Mouse (Mus musculus) layer of hippocampus, postnatal 36 days (tissue): ENCODE measurements at regions not wholly inside any gene's neighbourhood (a gene's known extent, or its start where the extent isn't known, plus 50 kb on each side); places are given as distances from the start of the nearest gene placed in this dataset.
"Not testable (repeated sequence)": the region's sequence is repeated elsewhere in the genome, so short reads cannot be mapped to it uniquely, and the experiment has no call there.

Experiments used
- DNase-seq, 2 experiments: peaks; one replicate each; pipeline ENCODE4 v3.0.0; 2022

DNA sequence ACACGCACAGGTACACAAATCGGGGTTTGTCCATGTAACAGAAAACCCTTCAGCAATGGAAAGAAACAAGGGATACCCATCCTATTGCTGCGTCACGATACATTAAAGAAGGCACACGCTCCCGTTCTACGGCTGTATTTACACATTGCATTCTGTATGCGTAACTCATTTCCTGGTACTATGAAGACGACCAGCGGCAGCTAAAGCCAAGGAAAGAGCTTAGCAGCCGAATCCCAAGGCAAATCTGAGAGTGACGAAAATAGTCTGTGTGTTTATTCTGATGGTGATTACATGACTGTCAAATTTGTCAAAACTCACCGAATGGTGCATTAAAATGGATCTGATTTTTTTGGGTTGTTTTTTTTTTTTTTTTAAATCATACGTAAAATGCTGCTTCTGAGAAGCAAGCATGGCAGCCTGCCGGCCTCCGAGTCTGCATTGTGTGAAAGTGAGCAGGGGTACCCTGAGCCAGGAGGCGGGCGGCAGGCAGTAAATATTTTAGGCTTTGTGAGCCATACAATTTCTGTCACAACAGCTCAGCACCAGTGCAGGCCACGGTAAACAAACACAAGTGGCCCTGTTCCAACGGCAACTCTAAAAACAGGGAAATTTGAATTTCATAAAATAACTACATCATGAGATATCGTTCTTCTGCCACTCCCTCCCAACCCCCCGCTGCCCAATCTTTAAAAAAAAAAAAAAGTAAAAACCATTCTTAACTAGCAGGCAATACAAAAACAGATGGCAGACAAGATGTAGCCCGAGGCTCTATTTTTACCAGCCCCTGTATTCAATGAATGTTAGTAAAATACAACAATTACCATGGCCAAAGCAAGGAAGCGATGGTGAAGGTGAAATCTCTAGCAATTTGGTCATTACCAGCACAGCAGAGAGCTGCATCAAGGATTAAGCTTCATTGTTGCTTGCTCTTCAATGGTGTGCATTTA, 164.2 kb upstream of the Kit start:
- DNase-seq, result no peak

DNA sequence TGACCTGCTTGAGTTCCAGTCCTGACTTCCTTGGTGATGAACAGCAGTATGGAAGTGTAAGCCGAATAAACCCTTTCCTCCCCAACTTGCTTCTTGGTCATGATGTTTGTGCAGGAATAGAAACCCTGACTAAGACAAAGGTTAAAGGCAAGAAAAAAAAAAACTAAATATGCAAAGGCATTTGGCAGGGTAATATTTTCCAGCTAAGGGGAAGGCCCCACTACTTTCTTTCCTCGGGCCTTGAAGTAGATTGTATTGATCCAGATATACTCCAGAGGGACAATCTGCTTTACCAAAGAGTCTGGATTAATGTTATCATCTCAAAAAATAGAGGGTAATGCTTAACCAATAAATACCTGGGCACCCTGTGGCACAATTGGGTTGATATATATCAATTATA, 155.4 kb upstream of the Kit start:
- not testable (repeated sequence) for DNase-seq

DNA sequence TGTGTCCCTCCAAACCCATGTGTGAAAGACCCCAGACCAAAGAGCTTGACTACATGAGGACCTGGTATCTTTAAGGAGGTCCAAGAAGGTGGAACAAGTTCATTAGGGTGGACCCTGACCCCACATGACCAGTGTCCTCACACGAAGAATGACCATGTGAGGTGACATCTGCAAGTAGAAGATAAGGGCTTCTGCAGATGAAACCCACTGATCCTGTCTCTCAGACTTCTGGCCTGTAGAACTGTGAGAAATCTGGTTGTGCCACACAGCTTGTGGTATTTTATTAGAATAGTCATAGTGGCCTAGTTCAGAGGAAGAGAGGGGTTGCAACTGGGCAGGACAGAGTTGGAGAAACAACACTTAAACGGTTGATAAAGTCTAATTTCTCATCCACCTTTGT, 141.8 kb upstream of the Kit start:
- DNase-seq, result no peak

DNA sequence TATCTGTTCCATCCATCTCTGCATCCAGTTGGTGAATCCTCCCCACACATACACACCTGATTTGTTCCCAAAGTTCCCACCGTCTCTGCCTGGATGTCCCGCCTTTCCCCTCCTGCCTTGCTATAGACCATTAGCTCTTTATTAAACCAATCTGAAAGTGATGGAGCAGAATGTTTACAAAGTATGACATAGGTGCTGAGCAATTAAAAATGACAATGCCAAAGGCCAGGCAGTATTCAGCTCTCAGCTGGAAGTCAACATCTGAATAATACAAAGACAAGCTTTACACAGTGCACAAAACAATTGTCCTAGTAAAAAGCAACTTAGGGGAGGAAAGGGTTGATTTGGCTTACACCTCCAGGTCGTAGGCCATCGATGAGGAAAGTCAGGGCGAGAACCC, 136.8 kb upstream of the Kit start:
- DNase-seq, result no peak

DNA sequence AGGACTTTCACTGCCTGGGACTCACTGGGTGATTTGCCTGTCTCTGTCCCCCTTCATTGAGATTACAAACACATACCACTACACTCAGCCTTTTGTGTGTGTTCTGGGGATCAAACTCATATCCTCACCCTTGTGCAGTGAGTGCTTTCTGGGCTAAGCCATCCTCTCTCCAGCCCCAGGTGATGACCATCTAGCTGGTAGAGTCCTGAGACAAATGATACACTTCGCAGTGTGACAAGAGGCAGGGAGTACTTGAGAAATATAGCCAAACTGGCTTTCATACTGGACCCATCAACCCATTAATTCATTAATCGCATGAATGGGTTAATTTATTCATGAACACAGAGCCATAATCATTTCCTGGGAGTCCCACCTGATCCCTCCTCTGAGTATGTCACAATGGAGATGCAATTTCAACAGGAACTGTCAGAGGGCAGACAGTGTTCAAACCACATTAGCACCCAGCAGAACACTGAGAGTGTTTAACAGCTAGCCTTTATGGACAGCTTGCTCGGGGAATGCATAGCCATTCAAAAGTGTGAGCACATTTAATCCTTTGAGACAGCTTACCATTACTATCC, 130.6 kb upstream of the Kit start:
- DNase-seq, result no peak

DNA sequence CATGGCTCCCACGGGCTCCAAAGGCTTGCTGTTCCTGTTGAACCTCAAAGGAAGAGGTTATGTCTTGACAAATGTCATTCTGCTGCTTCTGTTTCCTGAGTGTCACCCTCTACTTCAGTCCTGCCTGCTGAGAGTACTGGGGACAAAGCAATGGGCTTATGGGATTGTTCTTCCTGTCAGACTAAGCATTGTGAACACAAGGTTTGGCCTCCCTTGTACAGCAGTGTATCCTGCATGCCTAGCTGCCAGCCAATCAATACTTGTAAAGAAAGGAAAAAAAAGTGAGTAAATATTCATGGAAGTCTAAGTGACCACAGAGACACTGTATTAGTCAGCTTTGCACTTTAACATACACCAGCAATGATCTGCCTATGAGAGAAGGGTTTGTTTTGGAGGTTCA, 128.3 kb upstream of the Kit start:
- no peak for DNase-seq

DNA sequence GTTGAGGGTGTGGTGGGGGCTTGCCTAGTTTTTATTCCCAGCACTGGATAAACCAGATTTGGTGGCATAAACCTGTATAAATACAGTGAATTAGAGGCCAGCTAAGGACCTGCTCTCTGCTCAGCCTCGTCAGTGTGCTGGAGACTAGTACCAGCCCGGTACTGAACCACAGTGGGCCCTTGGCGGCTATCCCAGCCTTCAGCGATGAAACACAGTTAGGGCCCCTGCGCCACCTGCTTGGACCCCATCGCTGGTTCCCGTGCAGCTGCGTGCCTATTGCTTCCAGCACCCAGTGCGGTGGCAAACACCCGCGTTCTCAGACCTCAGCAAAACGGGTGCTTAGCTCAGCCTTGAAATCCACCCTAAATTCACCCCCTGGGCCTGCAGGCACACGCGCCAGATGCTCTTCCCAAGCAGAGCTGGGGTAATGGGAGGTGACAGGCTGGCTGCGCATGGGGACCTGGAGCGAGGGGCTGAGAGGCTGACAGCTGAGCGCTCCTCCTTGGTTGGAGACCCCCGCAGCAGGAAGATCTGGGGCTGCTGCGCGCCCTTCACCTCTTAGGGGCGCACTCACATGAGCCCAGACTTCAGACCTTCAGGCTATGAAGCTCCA, 124.7 kb upstream of the Kit start:
- no peak for DNase-seq

DNA sequence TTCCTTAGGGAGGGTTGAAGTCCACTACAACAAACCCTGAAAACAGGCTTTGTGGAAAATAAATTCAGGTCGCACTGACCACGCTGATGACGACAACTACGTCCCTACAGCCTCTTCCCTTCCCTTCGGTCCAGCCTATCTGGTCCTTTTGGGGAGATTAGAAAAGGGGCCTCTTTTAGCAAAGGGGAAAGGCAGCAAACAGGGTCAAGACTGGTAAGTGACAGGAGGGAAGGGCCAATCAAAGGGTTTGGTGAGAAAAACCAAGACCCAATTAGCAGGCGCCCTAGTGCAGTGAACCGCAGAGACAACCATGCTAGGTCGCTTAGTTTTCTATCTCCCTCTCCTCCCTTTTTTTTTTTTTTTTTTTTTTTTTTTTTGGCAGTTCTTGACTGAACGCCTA, 124.2 kb upstream of the Kit start:
- DNase-seq, result no peak

DNA sequence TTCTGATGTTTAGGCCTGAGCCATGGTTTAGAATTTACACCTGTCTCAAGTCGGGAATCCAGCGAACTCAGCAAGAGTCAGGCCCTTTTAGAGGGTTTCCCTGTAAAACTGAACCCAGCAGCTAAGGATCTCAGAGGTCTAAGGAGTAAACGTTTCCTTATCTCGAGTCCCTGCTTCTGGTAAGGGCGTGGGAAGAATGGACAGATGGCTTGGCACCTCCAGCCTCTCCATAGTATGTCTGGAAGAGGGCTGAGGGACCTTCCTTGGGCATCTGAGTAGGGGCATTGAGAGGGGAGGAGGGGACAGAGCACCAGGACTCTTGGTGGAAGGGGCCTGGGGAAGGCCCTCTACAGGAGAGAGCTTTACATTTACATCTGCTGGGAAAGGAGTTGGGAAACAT, 123.6 kb upstream of the Kit start:
- DNase-seq, result no peak

DNA sequence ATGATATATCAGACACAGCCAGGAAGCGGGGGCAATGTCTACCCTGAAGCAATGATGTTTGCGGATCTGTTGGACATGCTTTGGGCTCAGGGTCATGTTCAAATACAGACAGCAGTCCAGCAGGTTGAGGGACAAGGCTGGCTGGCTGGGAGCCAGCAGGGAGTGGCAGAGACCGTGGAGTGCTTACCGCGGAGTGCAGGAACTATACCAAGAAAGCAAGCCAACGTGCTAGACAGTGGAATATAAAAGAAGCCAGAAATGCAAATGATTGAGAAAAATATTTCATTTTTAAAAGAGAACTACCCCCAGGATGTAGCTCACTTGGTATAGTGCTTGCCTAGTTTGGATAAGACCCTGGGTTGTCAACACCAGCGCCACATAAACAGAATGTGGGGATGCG, 123.0 kb upstream of the Kit start:
- no peak for DNase-seq

DNA sequence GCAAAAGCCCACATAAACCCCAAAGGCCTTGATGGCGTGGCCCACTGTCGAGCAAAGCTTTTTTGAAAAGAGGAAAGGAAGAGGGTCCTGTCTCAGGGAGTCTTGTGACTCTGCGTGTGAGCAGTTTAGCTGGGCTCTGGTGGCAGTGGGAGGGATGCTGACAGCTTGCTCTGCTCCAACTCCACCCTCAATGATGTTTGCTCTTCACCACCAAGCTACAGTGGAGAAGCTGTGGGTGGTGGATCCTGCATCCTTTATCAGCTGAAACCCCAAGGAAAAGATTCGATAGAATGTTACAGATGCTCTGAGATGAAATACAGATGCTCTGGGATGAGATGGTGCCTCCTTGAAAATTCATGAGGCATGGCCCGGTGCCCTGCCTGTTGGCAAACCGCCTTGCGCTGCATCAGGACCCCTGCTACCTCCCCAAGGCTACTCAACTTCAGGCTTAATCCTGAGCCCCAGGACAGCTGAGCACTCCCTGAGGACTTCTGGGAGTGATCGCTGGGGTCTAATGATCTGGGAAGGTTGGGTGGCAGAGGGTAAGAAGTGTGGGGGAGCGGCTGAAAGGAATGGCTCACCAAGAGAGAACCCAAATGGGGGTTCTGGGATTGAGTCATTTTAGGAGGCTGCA, 120.8 kb upstream of the Kit start:
- DNase-seq, result peak in 1 of 2 experiments; percentile 16

DNA sequence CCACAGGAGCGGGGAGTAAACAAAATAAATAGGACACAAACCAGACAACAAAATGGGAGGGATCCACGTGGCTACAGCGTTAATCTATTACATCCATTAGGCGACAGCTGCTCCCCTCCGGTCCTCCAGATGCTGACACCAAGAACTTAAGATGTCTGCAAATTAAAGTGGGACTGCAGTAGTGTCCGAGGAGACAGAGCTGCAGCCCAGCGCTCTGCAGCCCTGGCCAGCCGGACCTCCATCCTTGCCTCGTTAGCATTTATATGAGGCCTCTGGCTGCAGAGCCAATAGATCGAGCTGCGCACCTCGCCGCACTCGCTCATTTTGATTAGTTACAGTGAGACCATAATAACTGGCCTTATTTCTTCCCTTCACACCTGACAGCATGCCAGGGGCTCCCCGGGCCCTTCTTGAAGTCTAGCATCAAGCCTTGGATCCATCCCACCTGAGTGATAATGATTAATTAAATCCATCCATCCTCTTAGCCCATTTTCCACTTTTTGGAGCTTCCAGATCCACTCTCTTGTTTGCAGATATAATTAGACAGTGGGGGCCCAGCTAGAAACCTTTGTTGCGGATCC, 119.7 kb upstream of the Kit start:
- DNase-seq, result no peak

DNA sequence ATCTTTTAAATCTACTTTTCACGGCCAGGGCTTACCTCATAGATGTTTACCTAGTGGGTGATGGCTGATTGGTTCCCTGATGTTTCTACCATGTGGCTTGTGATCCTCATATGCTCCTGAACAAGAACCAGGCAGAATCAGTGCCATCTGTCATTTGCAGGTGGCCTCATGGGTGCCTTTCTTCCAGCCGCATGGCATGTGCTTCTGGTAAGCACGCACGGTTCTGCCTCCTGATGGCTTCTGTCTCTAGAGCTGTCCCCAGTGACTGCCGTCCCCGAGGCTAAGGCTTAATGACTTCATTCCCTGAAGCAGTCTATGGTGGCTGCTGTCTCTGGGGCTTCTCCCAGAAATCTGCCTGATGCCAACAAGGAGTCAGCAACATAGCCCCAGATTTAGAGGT, 117.3 kb upstream of the Kit start:
- peak; percentile 8 to 19 for DNase-seq

DNA sequence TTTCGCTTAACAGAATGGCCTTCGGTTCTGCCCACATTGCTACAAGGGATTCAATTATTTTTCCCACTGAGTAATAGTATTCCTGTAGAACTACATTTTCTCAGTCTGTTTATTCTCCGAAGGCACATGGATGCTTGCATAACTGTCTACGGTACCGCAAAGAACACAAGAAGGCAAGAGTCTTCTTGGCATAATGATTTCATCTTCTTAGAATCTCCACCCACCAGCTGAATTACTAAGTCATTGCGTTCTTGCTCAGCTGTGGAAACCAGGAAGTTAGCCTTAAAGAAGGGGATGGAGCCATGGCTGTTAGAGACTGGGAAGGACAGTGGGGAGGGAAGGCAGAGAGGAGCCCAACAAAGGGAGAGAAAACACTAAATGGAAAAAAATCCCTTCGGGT, 116.4 kb upstream of the Kit start:
- DNase-seq, result no peak

DNA sequence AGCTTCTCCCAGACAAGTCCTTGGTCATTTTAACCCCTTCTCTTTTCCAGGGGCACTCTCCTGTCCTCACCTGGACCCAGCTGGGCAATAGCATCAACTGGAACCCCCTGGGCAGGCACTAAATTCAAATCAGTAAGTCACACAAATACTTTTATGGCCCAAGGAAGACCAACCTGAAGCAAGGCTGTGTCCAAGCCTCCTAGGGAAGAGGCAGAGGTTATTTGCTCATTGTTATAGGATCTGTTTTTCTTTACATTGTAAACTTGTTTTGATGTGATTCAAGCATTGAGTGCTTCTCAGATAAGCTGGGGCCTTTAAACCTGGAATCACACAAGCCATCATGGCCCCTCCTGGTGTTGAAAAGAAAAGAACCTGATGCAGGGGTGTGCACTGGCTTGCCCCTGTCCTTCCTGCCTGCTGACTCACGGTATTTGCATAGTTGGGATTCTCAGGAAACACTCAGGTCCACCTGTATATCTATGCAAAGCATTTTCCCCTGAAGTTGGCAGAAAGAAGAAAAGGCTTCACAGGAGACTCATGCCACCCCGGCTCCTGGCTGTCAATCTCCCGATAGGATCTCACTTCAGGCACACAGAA, 114.9 kb upstream of the Kit start:
- DNase-seq, result no peak

DNA sequence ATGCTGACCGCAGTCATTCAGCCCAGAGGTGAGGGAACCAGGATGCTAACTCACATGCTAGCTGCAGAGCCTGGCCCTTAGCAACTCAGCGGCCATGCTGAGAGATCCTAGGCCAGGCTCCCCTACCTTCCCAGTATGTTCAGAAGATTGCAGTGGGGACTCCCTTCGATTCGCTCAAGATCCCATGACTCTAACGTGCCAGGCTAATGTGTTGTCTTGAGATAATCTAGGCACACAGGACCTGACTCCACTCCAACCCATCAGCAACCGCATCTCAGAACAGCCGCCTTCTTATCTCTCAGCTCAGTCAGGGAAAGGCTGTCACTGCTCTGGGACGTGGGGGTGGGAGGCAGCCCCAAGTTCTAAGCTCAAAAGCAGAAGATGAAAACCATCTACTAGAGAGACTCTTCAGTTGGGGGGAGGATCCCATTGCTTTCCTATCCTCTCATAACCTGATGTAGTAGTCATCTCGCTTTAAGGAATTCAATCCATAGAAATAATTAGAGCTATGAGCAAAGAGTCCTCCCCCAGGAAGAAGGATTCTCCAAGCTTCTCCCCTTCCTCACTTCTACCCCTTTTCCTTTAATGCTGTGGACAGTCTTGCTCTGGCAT, 114.2 kb upstream of the Kit start:
- DNase-seq, result no peak

DNA sequence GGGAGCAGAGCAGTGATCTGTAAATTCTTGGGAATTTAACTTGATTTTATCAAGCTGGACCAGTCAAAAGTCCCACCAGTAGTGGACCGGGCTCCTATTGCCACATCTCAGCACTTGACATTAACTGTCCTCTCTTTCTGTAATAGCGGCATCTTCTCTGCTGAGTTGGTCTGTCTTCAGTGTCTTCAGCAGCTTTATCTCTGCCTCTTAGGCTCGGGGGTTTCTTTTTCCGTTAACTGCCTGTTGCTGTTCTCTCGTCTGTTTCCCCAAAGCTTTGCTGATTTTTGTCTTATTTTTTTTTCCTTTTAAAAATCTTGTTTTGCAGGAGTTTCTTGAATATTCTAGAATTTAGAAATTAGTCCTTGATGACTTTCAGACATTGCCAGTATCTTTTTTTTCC, 113.3 kb upstream of the Kit start:
- no peak for DNase-seq

DNA sequence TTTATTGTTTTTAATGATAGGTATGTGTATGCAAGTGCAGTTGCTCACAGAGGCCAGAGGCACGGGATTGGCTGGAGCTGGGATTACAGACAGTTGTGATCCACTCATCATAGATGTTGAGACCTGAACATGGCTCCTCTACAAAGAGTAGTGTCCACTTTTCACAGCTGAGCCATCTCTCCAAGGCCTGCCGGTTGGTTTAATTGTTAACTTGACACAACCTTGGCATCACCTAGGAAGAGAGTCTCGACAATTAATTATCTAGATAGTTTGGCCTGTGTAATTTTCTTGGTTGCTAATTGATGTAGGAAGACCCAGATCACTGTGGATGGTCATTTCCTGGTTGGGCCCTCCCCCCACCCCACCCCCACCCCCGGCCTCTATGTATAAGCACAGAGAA, 111.1 kb upstream of the Kit start:
- no peak for DNase-seq

DNA sequence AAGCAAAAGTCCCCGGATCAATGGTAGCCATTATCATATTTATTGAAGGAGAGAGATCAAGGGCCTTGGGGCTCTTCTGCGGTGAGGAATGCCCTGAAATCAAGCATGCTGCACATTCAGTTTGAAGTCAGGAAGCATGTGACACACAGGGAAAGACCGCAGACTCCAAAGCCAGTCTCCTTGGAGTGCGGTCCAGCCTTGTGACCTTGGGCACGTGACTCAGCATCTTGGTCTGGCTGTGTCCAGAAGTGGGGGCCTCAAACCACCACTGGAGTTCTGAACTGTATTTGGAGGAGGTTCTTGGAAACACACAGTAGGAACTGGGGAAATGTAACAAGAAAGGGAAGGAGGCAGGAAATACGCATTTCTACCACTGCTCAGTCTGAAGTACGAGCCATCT, 109.0 kb upstream of the Kit start:
- DNase-seq, result no peak

DNA sequence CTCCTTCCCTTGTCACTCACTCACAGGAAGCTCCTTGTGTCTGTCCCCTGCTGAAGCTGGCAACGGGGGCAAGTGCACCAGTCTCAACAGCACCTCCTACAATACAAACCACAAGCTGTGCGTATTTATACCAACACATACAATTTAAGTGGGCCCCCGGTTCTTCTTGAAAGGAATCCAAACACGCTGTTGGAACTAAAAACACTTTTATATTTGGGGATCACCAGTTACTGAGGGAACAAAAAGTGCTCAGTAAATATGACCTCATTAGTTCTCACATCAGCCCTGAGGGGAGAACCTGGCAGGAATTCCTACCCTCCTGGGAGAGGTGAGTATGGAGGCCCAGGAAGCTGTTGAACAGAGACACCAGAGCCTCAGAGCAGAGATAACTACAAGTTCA, 107.8 kb upstream of the Kit start:
- DNase-seq, result no peak

DNA sequence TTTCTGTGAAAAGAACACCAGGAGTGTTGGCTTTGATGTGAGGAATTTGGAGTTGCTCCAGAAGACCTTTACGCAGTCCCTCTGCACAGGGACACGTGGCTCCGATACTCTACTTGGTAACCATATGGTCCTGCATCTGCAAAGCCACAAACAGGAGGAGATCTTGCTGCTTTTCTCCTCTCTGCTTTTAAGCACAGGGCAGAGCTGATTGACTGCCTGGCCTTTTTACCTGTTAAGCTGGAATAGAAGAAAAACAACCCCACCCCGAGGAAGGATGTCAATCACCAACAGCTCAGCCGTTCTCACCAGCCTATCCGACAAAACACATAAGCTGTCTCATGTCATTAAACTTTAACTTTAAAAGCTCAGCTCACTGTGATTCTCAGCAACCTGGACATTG, 106.8 kb upstream of the Kit start:
- no peak for DNase-seq

DNA sequence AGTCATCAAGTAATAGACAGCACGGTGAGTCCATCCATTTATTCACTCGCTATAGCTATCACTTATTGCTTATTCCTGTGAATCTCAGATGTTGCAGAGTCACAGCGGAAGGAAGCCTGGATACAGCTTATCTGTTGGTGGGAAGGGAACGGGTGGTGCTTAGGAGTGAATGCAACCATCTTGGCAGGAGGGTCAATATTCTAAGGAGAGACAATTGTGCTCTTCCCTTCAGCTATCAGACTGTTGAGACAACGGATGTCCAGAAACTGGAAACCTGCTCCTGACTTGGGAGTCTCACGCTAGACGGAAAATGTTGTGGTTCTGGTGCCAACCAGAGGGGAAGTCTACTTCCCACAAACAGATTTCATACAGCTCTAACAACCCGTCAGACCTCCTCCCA, 103.7 kb upstream of the Kit start:
- no peak for DNase-seq
